Mouse (Mus musculus): ENCODE results near the gene Art5.

DNA sequence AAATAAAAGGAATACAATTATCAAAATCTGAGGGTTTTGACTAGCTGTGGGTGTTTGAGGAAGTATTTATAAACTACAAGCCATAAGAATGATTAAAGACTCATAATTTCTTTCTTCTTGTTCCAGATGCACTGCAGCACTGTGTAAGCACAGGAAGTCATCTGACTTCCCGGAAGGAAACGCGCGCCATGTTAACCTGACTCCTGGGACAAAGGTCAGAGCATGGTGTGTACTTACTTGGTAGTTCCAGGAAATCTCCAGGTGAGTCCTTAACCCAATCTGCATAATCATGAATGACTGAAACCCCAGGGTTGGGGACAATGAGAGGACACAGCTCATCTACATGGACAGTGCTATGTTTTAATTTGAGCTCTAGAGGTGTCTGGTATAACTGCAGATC, 23.1 kb upstream of the Art5 start:
- TF ChIP-seq CTCF (IDR thresholded peaks at IDR 0.05; ENCODE audit: low read depth, low read length) (no peak), POLR2A (IDR thresholded peaks at IDR 0.05; ENCODE audit: extremely low read depth, insufficient read depth, low read length) (no peak)
